In genomic region chr14:34501804-34502474, GRCm38 (mm10) we compare ENCODE assay signal across 8 mouse cellular contexts. TPM values are rescaled to one million over a fixed set of nuclear protein-coding genes. Genes with fewer than 3 reads are reported as not detected.
DNase-seq lines count a peak whose midpoint lies in the region; ATAC-seq and TF ChIP-seq lines count a peak whose summit lies in the region.

No protein-coding gene starts in this region.

- TF ChIP-seq CTCF in kidney, postnatal 0 days (IDR thresholded peaks at IDR 0.05; ENCODE audit: low read depth) = 0 out of 2 replicates have a peak, but pooled peaks have one; percentile 6

- H3K27me3 ChIP-seq in kidney, postnatal 0 days (ENCODE audit: insufficient read depth, low read length) = no peaks in the 10 kb centered on the region
- H3K27me3 ChIP-seq in liver, embryonic 15.5 days = peaks cover 89% of the 10 kb centered on the region
- no peaks in the 10 kb centered on the region for H3K27me3 ChIP-seq in neural tube, embryonic 15.5 days (replicated peaks)

- H3K36me3 ChIP-seq in kidney, postnatal 0 days (ENCODE audit: insufficient read depth, low read length) = no peaks in the 10 kb centered on the region
- H3K36me3 ChIP-seq in liver, embryonic 15.5 days (replicated peaks) = no peaks in the 10 kb centered on the region
- H3K36me3 ChIP-seq in neural tube, embryonic 15.5 days = no peaks in the 10 kb centered on the region

- peak overlapping the region; percentile 84 for H3K4me3 ChIP-seq in kidney, postnatal 0 days (replicated peaks; ENCODE audit: low read depth, low read length)
- peak overlapping the region; percentile 66 for H3K4me3 ChIP-seq in liver, embryonic 15.5 days (replicated peaks)
- H3K4me3 ChIP-seq in neural tube, embryonic 15.5 days (replicated peaks) = peak overlapping the region; percentile 80

- peak; percentile 72 for DNase-seq in 3134 (ENCODE audit: extremely low read depth, insufficient read length, low spot score)
- peak; percentile 31 for DNase-seq in T-cell, adult 2 months (ENCODE audit: low spot score)
- peak; percentile 68 for DNase-seq in embryo, embryonic 10.5 days (ENCODE audit: low spot score)
- peak; percentile 60 for DNase-seq in kidney, postnatal 0 days (ENCODE audit: low spot score)
- DNase-seq in thymus, postnatal 25 days = peak; percentile 40

- ATAC-seq in granulocyte monocyte progenitor cell, adult 5-6 weeks (replicated peaks; ENCODE audit: poor library complexity, severe bottlenecking) = peak; percentile 21
- ATAC-seq in kidney, postnatal 0 days (replicated peaks; ENCODE audit: low FRiP score, low read depth) = peak; percentile 55
- no peak for ATAC-seq in liver, embryonic 15.5 days (ENCODE audit: insufficient read depth)
- ATAC-seq in neural tube, embryonic 15.5 days (ENCODE audit: low FRiP score) = peak; percentile 43

- H3K9ac ChIP-seq in kidney, postnatal 0 days (ENCODE audit: low read depth, low read length) = peak overlapping the region; percentile 99
- H3K9ac ChIP-seq in liver, embryonic 15.5 days = peak overlapping the region; percentile 54
- H3K9ac ChIP-seq in neural tube, embryonic 15.5 days (replicated peaks) = peak overlapping the region; percentile 75

- H3K4me1 ChIP-seq in kidney, postnatal 0 days (replicated peaks; ENCODE audit: insufficient read depth, low read length) = no peaks in the 10 kb centered on the region; the same call in 1 of the 2 replicates
- H3K4me1 ChIP-seq in liver, embryonic 15.5 days (replicated peaks) = peaks cover 11% of the 10 kb centered on the region
- H3K4me1 ChIP-seq in neural tube, embryonic 15.5 days = peaks cover 39% of the 10 kb centered on the region

- H3K4me2 ChIP-seq in kidney, postnatal 0 days (ENCODE audit: low read length) = peak overlapping the region; percentile 63
- peak overlapping the region; percentile 79 for H3K4me2 ChIP-seq in liver, embryonic 15.5 days
- peak overlapping the region; percentile 70 for H3K4me2 ChIP-seq in neural tube, embryonic 15.5 days

- no peaks in the 10 kb centered on the region for H3K9me3 ChIP-seq in kidney, postnatal 0 days (replicated peaks; ENCODE audit: low read length)
- no peaks in the 10 kb centered on the region for H3K9me3 ChIP-seq in liver, embryonic 15.5 days (replicated peaks)
- no peaks in the 10 kb centered on the region for H3K9me3 ChIP-seq in neural tube, embryonic 15.5 days (replicated peaks)

- under 1% methylated on average over 75 of the region's 77 CpGs for WGBS in kidney, postnatal 0 days
- under 1% methylated on average over 77 of the region's 77 CpGs for WGBS in liver, embryonic 15.5 days (ENCODE audit: insufficient replicate concordance)
- 1% methylated on average over 65 of the region's 77 CpGs for WGBS in neural tube, embryonic 15.5 days

- H3K27ac ChIP-seq in kidney, postnatal 0 days = peak overlapping the region; percentile 98
- peak overlapping the region; percentile 76 for H3K27ac ChIP-seq in liver, embryonic 15.5 days (replicated peaks)
- peak overlapping the region; percentile 97 for H3K27ac ChIP-seq in neural tube, embryonic 15.5 days (replicated peaks)

RNA-seq across cellular contexts. Expression of gene Bmpr1a, which starts 1.2 kb away (rescaled TPM):
- not detected in 2 replicates for total RNA-seq in granulocyte monocyte progenitor cell, adult 5-6 weeks (2014; fragmentation: Nextera tagmentation)
- total RNA-seq in granulocyte monocyte progenitor cell, adult 5-6 weeks (2017) = 0.04 and 0.46 TPM in 2 replicates
- polyA plus RNA-seq in kidney, postnatal 0 days (2015; fragmentation: Nextera tagmentation; extraction: Ambion mirVana) = 35.8 and 37.1 TPM in 2 replicates
- polyA plus RNA-seq in liver, embryonic 15.5 days (2015; fragmentation: Nextera tagmentation; extraction: Ambion mirVana) = 4.0 and 5.3 TPM in 2 replicates
- 19.0 and 23.4 TPM in 2 replicates for polyA plus RNA-seq in neural tube, embryonic 15.5 days (2015; fragmentation: Nextera tagmentation; extraction: Ambion mirVana)

RNA-seq across cellular contexts. Expression of gene 9230112D13Rik, which starts 20.7 kb away (rescaled TPM):
- total RNA-seq in granulocyte monocyte progenitor cell, adult 5-6 weeks (2014; fragmentation: Nextera tagmentation) = not detected in 2 replicates
- not detected in 2 replicates for total RNA-seq in granulocyte monocyte progenitor cell, adult 5-6 weeks (2017)
- not detected in 2 replicates for polyA plus RNA-seq in kidney, postnatal 0 days (2015; fragmentation: Nextera tagmentation; extraction: Ambion mirVana)
- not detected in 2 replicates for polyA plus RNA-seq in liver, embryonic 15.5 days (2015; fragmentation: Nextera tagmentation; extraction: Ambion mirVana)
- polyA plus RNA-seq in neural tube, embryonic 15.5 days (2015; fragmentation: Nextera tagmentation; extraction: Ambion mirVana) = not detected in 2 replicates
